Mouse (Mus musculus): ENCODE measurements around the gene Grb10.

The Grb10 gene

GRCm38 (mm10) chr11:11947857-11948256, 90.6 kb downstream of the Grb10 start:
- DNase-seq (ENCODE audit: inconsistent ontology term), result no peak

GRCm38 (mm10) chr11:11945766-11946165, 92.7 kb downstream of the Grb10 start:
- no peak for DNase-seq (ENCODE audit: inconsistent ontology term)

DNA sequence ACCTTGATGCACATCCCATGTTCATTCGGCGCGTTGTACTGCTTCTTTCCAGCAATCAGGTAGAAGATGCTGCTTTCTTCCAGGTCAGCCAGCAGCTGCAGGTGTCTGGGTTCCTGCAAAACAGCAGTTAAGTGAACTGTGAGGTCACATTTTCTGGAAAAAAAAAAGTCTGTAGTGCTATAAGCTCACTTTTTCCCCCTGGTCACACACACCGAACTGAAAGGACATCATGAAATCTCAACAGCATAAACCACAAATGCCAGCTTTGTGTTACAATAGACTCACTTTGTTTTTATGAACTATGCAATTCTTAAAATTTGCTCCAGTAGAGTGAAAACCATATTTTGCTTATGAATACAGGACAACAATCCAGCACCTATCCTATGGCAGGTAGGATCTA, 93.7 kb downstream of the Grb10 start:
- no peak for DNase-seq (ENCODE audit: inconsistent ontology term)

GRCm38 (mm10) chr11:11944082-11944349, 94.5 kb downstream of the Grb10 start:
- DNase-seq (ENCODE audit: inconsistent ontology term), result no peak

DNA sequence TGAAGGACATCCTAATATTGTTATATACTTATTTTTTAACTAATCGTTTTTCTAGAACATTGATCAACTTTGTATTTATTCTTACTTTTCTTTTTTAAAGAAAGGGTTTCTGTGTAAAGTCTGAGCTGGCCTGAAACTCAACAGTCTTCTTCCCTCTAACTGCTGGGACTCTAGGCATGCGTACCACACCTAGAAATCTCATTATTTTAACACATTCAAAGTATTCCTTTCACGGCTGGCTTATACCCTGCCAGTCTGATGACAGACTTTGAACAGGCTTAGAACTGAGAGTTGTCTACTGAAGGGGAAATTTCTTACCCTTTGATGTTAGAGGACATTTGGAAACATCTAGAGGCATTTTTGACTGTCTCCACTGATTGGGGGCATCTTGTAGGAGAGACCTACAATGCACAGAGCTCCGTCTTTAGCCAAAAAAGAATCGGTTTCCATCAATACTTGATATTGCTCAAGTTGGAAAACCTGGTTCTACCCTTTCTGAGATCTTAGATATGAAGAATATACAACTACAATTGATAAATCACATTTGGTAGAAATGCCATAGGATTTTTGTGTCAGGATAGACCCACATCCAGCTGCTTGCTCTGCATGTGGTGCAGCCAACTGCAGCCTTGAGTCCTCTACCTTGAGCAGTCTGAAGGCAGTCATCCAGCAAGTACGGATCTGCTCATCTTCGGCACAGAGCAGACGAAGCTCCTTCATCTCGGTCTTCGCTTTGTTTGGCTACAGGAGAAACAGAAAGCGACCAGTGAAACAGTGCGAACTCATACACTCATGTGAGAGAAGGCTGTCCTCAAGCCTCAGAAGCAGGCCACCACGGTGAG, 95.0 kb downstream of the Grb10 start:
- no peak for DNase-seq (ENCODE audit: inconsistent ontology term)

- DNase-seq (ENCODE audit: inconsistent ontology term), result no peak
These were observed 95.9 kb downstream of the Grb10 start for GRCm38 (mm10) chr11:11942320-11943217.

GRCm38 (mm10) chr11:11940833-11941681, 97.4 kb downstream of the Grb10 start:
- DNase-seq (ENCODE audit: inconsistent ontology term), result no peak

- peak; percentile 64 for DNase-seq (ENCODE audit: inconsistent ontology term)
These were observed 98.9 kb downstream of the Grb10 start for GRCm38 (mm10) chr11:11939611-11940010.

DNA sequence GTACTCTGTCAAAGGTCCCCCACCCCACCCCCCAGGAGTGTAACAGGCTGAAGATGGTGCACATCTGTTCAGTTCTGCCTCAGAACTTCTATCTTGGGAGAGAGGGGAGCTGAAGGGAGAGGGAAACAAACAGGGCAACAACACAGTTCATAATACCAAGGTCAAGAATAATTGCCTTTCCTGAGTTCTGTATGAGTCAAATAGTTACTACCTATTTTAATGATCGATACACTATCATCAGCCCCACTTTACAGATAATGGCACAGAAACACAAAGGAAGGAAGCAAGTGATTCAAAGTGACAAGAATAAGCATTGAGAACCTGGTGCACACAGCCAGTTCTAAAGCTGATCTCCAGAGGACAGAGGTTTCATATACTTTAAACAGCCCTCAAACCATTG, 99.9 kb downstream of the Grb10 start:
- no peak for DNase-seq (ENCODE audit: inconsistent ontology term)

- DNase-seq (ENCODE audit: inconsistent ontology term), result no peak
These were observed 101.0 kb downstream of the Grb10 start for GRCm38 (mm10) chr11:11937340-11938030.

GRCm38 (mm10) chr11:11934808-11935207, 103.7 kb downstream of the Grb10 start:
- DNase-seq (ENCODE audit: inconsistent ontology term), result no peak

GRCm38 (mm10) chr11:11932102-11932789, 106.2 kb downstream of the Grb10 start:
- DNase-seq (ENCODE audit: inconsistent ontology term), result no peak

DNA sequence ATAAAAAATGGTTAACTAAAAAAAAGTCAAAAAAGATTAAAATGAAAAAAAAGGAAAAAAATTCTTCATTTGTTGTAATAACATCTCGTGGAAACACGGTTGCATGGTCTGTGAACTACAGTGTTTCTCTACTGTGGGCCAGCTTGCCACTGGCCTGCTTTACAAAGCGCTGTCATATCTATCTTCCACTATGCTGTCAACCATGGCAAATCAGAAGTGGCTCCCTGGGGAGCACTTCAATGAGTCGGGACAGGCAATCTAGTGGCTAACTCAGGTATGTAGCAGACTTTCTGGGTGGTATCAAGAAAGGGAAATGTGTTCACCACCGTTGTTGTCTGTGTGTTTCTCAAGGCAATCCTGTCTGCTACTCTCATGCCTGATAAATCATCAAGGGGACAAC, 106.8 kb downstream of the Grb10 start:
- no peak for DNase-seq (ENCODE audit: inconsistent ontology term)

GRCm38 (mm10) chr11:11930527-11930926, 108.0 kb downstream of the Grb10 start:
- no peak for DNase-seq (ENCODE audit: inconsistent ontology term)

DNA sequence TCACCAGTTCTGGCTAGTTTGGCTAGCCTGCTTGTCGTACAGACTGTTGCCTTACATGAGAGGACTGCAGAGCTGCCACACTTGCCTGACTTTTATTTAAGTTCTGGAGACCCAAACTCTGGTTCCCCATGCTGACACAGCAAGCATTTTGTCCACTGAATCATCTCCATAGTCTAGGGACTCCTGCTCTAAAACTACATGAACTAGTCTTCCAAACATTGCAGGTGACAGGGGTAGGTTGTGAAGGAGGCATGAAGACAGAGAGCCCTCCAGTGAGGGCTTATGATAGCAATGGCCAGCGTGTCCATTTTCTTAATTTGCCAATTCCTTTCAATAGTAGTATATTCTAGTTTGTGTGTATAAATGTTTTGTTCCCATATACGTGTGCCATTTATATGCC, 109.4 kb downstream of the Grb10 start:
- DNase-seq (ENCODE audit: inconsistent ontology term), result no peak

GRCm38 (mm10) chr11:11928586-11928985, 109.9 kb downstream of the Grb10 start:
- DNase-seq (ENCODE audit: inconsistent ontology term), result no peak

- DNase-seq (ENCODE audit: inconsistent ontology term), result no peak
These were observed 114.6 kb downstream of the Grb10 start for GRCm38 (mm10) chr11:11923900-11924299.

- no peak for DNase-seq (ENCODE audit: inconsistent ontology term)
These were observed 115.1 kb downstream of the Grb10 start for GRCm38 (mm10) chr11:11923345-11923744.

DNA sequence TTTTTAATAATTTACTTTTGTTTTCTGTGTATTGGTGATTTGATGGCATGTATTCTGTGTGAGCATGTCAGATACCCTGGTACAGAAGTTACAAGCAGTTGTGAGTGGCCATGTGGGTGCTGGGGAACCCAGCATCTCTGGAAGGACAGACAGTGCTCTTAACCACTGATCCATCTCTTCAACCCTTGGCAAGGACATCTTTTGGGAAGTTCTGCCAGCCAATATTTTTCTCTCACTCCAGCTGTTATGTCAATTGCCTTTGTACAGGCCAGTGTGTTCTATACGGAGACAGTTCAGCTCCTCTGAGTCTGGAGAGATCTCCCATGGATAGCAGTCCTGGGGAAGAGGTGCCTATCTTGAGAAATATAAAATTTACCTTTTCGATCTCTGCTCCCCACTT, 116.4 kb downstream of the Grb10 start:
- no peak for DNase-seq (ENCODE audit: inconsistent ontology term)

- peak; percentile 7 for DNase-seq (ENCODE audit: inconsistent ontology term)
These were observed 130.6 kb downstream of the Grb10 start for GRCm38 (mm10) chr11:11907703-11908413.

Data from Muller cell, postnatal 12 days (primary cell).